Mouse (Mus musculus) frontal cortex, postnatal 36 days (tissue): Measurements from ENCODE around the gene Kcmf1.
"Not testable (repeated sequence)": the region's sequence is repeated elsewhere in the genome, so short reads cannot be mapped to it uniquely, and the experiment has no call there.

Experiments used
- DNase-seq, 2 experiments: peaks; one replicate each; pipeline ENCODE4 v3.0.0; 2022; ENCODE audit warnings: low spot score in 2 of 2

Gene Kcmf1

GRCm38 (mm10) chr6:72899201-72899780 lies 488 bp downstream of the Kcmf1 start:
- peak in 1 of 2 experiments; percentile 53 for DNase-seq

GRCm38 (mm10) chr6:72898244-72899200 lies 1.3 kb downstream of the Kcmf1 start:
- DNase-seq: peak; percentile 54 to 59

- no peak for DNase-seq
Measured at GRCm38 (mm10) chr6:72895000-72895399, 4.8 kb downstream of the Kcmf1 start.

- no peak for DNase-seq
Measured at GRCm38 (mm10) chr6:72891238-72891637, 8.5 kb downstream of the Kcmf1 start.

GRCm38 (mm10) chr6:72888655-72889054 lies 11.1 kb downstream of the Kcmf1 start:
- DNase-seq: no peak

GRCm38 (mm10) chr6:72885268-72885667 lies 14.5 kb downstream of the Kcmf1 start:
- no peak for DNase-seq

GRCm38 (mm10) chr6:72884767-72885166 lies 15.0 kb downstream of the Kcmf1 start:
- no peak for DNase-seq

GRCm38 (mm10) chr6:72882661-72883458 lies 16.9 kb downstream of the Kcmf1 start:
- DNase-seq: no peak

- no peak for DNase-seq
Measured at GRCm38 (mm10) chr6:72882222-72882621, 17.6 kb downstream of the Kcmf1 start.

- no peak for DNase-seq
Measured at GRCm38 (mm10) chr6:72881619-72881979, 18.2 kb downstream of the Kcmf1 start.

GRCm38 (mm10) chr6:72880913-72881618 lies 18.7 kb downstream of the Kcmf1 start:
- DNase-seq: no peak

GRCm38 (mm10) chr6:72876629-72877028 lies 23.1 kb downstream of the Kcmf1 start:
- DNase-seq: no peak

GRCm38 (mm10) chr6:72873338-72873737 lies 26.4 kb downstream of the Kcmf1 start:
- DNase-seq: peak in 1 of 2 experiments; percentile 24

GRCm38 (mm10) chr6:72872276-72872675 lies 27.5 kb downstream of the Kcmf1 start:
- DNase-seq: no peak

- no peak for DNase-seq
Measured at GRCm38 (mm10) chr6:72869601-72870000, 30.2 kb downstream of the Kcmf1 start.

GRCm38 (mm10) chr6:72868688-72869087 lies 31.1 kb downstream of the Kcmf1 start:
- DNase-seq: no peak

- no peak for DNase-seq
Measured at GRCm38 (mm10) chr6:72867746-72868145, 32.0 kb downstream of the Kcmf1 start.

- DNase-seq: no peak
Measured at GRCm38 (mm10) chr6:72866232-72866631, 33.5 kb downstream of the Kcmf1 start.

- DNase-seq: not testable (repeated sequence)
Measured at GRCm38 (mm10) chr6:72862686-72863085, 37.1 kb downstream of the Kcmf1 start.

- no peak for DNase-seq
Measured at GRCm38 (mm10) chr6:72854256-72854655, 45.5 kb downstream of the Kcmf1 start.

GRCm38 (mm10) chr6:72852180-72852579 lies 47.6 kb downstream of the Kcmf1 start:
- DNase-seq: no peak

- DNase-seq: no peak
Measured at GRCm38 (mm10) chr6:72851633-72852032, 48.1 kb downstream of the Kcmf1 start.
